Mouse (Mus musculus): ENCODE measurements around the gene Noa1. TPM values are rescaled to one million over a fixed set of nuclear protein-coding genes. Genes with fewer than 3 reads are reported as not detected.

Noa1 gene
- polyA plus RNA-seq, 1 experiment from 2014 or later, result 33.2 TPM

GRCm38 (mm10) chr5:77277204-77277603 is 32.7 kb downstream of the Noa1 start:
- no peak overlapping the region for H3K9ac ChIP-seq (ENCODE audit: low read depth, low read length)
- WGBS, result 95% methylated on average over 6 of the region's 6 CpGs
- no peak overlapping the region for H3K4me2 ChIP-seq (replicated peaks; ENCODE audit: low read depth, low read length)
- peaks cover 90% of the 10 kb centered on the region for H3K36me3 ChIP-seq (ENCODE audit: control insufficient read depth, insufficient read depth, low read length)
- no peaks in the 10 kb centered on the region for H3K27me3 ChIP-seq (ENCODE audit: control insufficient read depth, insufficient read depth, low read length)
- no peak overlapping the region for H3K27ac ChIP-seq (ENCODE audit: low read depth, low read length)
- H3K4me1 ChIP-seq (ENCODE audit: control insufficient read depth, insufficient read depth, low read length), result no peaks in the 10 kb centered on the region
- no peaks in the 10 kb centered on the region for H3K9me3 ChIP-seq (ENCODE audit: control insufficient read depth, low read length)
- ATAC-seq (ENCODE audit: low FRiP score, low TSS enrichment), result no peak
- no peak overlapping the region for H3K4me3 ChIP-seq (ENCODE audit: low read length)

GRCm38 (mm10) chr5:77275950-77276349 is 33.9 kb downstream of the Noa1 start:
- H3K4me1 ChIP-seq (ENCODE audit: control insufficient read depth, insufficient read depth, low read length), result no peaks in the 10 kb centered on the region
- no peak overlapping the region for H3K27ac ChIP-seq (ENCODE audit: low read depth, low read length)
- no peak overlapping the region for H3K4me2 ChIP-seq (replicated peaks; ENCODE audit: low read depth, low read length)
- H3K9ac ChIP-seq (ENCODE audit: low read depth, low read length), result no peak overlapping the region
- no peaks in the 10 kb centered on the region for H3K27me3 ChIP-seq (ENCODE audit: control insufficient read depth, insufficient read depth, low read length)
- no peak overlapping the region for H3K4me3 ChIP-seq (ENCODE audit: low read length)
- no peak for ATAC-seq (ENCODE audit: low FRiP score, low TSS enrichment)
- peaks cover 88% of the 10 kb centered on the region for H3K36me3 ChIP-seq (ENCODE audit: control insufficient read depth, insufficient read depth, low read length)
- H3K9me3 ChIP-seq (ENCODE audit: control insufficient read depth, low read length), result no peaks in the 10 kb centered on the region
- WGBS, result 84% methylated on average over 5 of the region's 5 CpGs

- no peaks in the 10 kb centered on the region for H3K9me3 ChIP-seq (ENCODE audit: control insufficient read depth, low read length)
- ATAC-seq (ENCODE audit: low FRiP score, low TSS enrichment), result no peak
- H3K36me3 ChIP-seq (ENCODE audit: control insufficient read depth, insufficient read depth, low read length), result peaks cover 91% of the 10 kb centered on the region
- no peaks in the 10 kb centered on the region for H3K27me3 ChIP-seq (ENCODE audit: control insufficient read depth, insufficient read depth, low read length)
- H3K4me3 ChIP-seq (ENCODE audit: low read length), result no peak overlapping the region
- no peak overlapping the region for H3K27ac ChIP-seq (ENCODE audit: low read depth, low read length)
- H3K4me2 ChIP-seq (replicated peaks; ENCODE audit: low read depth, low read length), result no peak overlapping the region
- no peaks in the 10 kb centered on the region for H3K4me1 ChIP-seq (ENCODE audit: control insufficient read depth, insufficient read depth, low read length)
- H3K9ac ChIP-seq (ENCODE audit: low read depth, low read length), result no peak overlapping the region
- 61% methylated on average over 7 of the region's 7 CpGs for WGBS
These were observed 36.7 kb downstream of the Noa1 start for GRCm38 (mm10) chr5:77273151-77273550.

GRCm38 (mm10) chr5:77269399-77269798 is 40.5 kb downstream of the Noa1 start:
- no peak for ATAC-seq (ENCODE audit: low FRiP score, low TSS enrichment)
- 82% methylated on average over 8 of the region's 8 CpGs for WGBS

GRCm38 (mm10) chr5:77267957-77268624 is 41.8 kb downstream of the Noa1 start:
- H3K4me3 ChIP-seq (ENCODE audit: low read length), result no peak overlapping the region; the same call in 1 of the 2 replicates
- peak overlapping the region; percentile 12; the same call in 1 of the 2 replicates for H3K9ac ChIP-seq (ENCODE audit: low read depth, low read length)
- H3K27me3 ChIP-seq (ENCODE audit: control insufficient read depth, insufficient read depth, low read length), result no peaks in the 10 kb centered on the region
- 87% methylated on average over 30 of the region's 30 CpGs for WGBS
- H3K4me1 ChIP-seq (ENCODE audit: control insufficient read depth, insufficient read depth, low read length), result peaks cover 8% of the 10 kb centered on the region; the same call in 1 of the 2 replicates
- H3K9me3 ChIP-seq (ENCODE audit: control insufficient read depth, low read length), result no peaks in the 10 kb centered on the region
- no peak for ATAC-seq (ENCODE audit: low FRiP score, low TSS enrichment)
- peak overlapping the region; percentile 64 for H3K4me2 ChIP-seq (replicated peaks; ENCODE audit: low read depth, low read length)
- peaks cover 47% of the 10 kb centered on the region for H3K36me3 ChIP-seq (ENCODE audit: control insufficient read depth, insufficient read depth, low read length)
- H3K27ac ChIP-seq (ENCODE audit: low read depth, low read length), result no peak overlapping the region

More at GRCm38 (mm10) chr5:77269399-77269798, 40.5 kb downstream of the Noa1 start:
- Histone ChIP-seq H3K9me3 (ENCODE audit: control insufficient read depth, low read length) (no peaks in the 10 kb centered on the region), H3K27ac (ENCODE audit: low read depth, low read length) (no peak overlapping the region), H3K27me3 (ENCODE audit: control insufficient read depth, insufficient read depth, low read length) (no peaks in the 10 kb centered on the region), H3K36me3 (ENCODE audit: control insufficient read depth, insufficient read depth, low read length) (peaks cover 60% of the 10 kb centered on the region), H3K4me3 (ENCODE audit: low read length) (no peak overlapping the region), H3K4me2 (replicated peaks; ENCODE audit: low read depth, low read length) (no peak overlapping the region), H3K9ac (ENCODE audit: low read depth, low read length) (no peak overlapping the region), H3K4me1 (ENCODE audit: control insufficient read depth, insufficient read depth, low read length) (peaks cover 8% of the 10 kb centered on the region; the same call in 1 of the 2 replicates)

- no peaks in the 10 kb centered on the region for H3K27me3 ChIP-seq (ENCODE audit: control insufficient read depth, insufficient read depth, low read length)
- H3K36me3 ChIP-seq (ENCODE audit: control insufficient read depth, insufficient read depth, low read length), result peaks cover 41% of the 10 kb centered on the region
- peaks cover 8% of the 10 kb centered on the region; the same call in 1 of the 2 replicates for H3K4me1 ChIP-seq (ENCODE audit: control insufficient read depth, insufficient read depth, low read length)
- ATAC-seq (ENCODE audit: low FRiP score, low TSS enrichment), result no peak
- H3K9ac ChIP-seq (ENCODE audit: low read depth, low read length), result peak overlapping the region; percentile 95
- H3K4me2 ChIP-seq (replicated peaks; ENCODE audit: low read depth, low read length), result peak overlapping the region; percentile 64
- H3K27ac ChIP-seq (ENCODE audit: low read depth, low read length), result no peak overlapping the region; the same call in 1 of the 2 replicates
- WGBS, result 62% methylated on average over 4 of the region's 4 CpGs
- H3K4me3 ChIP-seq (ENCODE audit: low read length), result peak overlapping the region; percentile 97
- H3K9me3 ChIP-seq (ENCODE audit: control insufficient read depth, low read length), result no peaks in the 10 kb centered on the region
These were observed 42.4 kb downstream of the Noa1 start for GRCm38 (mm10) chr5:77267441-77267840.

- no peaks in the 10 kb centered on the region for H3K27me3 ChIP-seq (ENCODE audit: control insufficient read depth, insufficient read depth, low read length)
- peak overlapping the region; percentile 64 for H3K4me2 ChIP-seq (replicated peaks; ENCODE audit: low read depth, low read length)
- H3K36me3 ChIP-seq (ENCODE audit: control insufficient read depth, insufficient read depth, low read length), result peaks cover 37% of the 10 kb centered on the region
- peaks cover 8% of the 10 kb centered on the region; the same call in 1 of the 2 replicates for H3K4me1 ChIP-seq (ENCODE audit: control insufficient read depth, insufficient read depth, low read length)
- peak overlapping the region; percentile 97 for H3K4me3 ChIP-seq (ENCODE audit: low read length)
- no peaks in the 10 kb centered on the region for H3K9me3 ChIP-seq (ENCODE audit: control insufficient read depth, low read length)
- ATAC-seq (ENCODE audit: low FRiP score, low TSS enrichment), result no peak
- 3% methylated on average over 11 of the region's 11 CpGs for WGBS
- H3K9ac ChIP-seq (ENCODE audit: low read depth, low read length), result peak overlapping the region; percentile 95
- H3K27ac ChIP-seq (ENCODE audit: low read depth, low read length), result peak overlapping the region; percentile 99
These were observed 42.9 kb downstream of the Noa1 start for GRCm38 (mm10) chr5:77266886-77267401.

- Histone ChIP-seq H3K36me3 (ENCODE audit: control insufficient read depth, insufficient read depth, low read length) (peaks cover 31% of the 10 kb centered on the region), H3K27ac (ENCODE audit: low read depth, low read length) (peak overlapping the region; percentile 99), H3K4me2 (replicated peaks; ENCODE audit: low read depth, low read length) (peak overlapping the region; percentile 64), H3K4me1 (ENCODE audit: control insufficient read depth, insufficient read depth, low read length) (peaks cover 8% of the 10 kb centered on the region; the same call in 1 of the 2 replicates), H3K9me3 (ENCODE audit: control insufficient read depth, low read length) (no peaks in the 10 kb centered on the region), H3K9ac (ENCODE audit: low read depth, low read length) (peak overlapping the region; percentile 95), H3K4me3 (ENCODE audit: low read length) (peak overlapping the region; percentile 97), H3K27me3 (ENCODE audit: control insufficient read depth, insufficient read depth, low read length) (no peaks in the 10 kb centered on the region)
- 1% methylated on average over 44 of the region's 87 CpGs for WGBS
- peak; percentile 73 for ATAC-seq (ENCODE audit: low FRiP score, low TSS enrichment)
These were observed 43.6 kb downstream of the Noa1 start for GRCm38 (mm10) chr5:77266066-77266885.
